Mouse (Mus musculus) left cerebral cortex, adult 2 months (tissue): ENCODE data around the gene Gucy2d. TPM values are rescaled to one million over a fixed set of nuclear protein-coding genes. Genes with fewer than 3 reads are reported as not detected.

Experiments
- DNase-seq, 2 experiments: peaks; one replicate each; pipeline ENCODE4 v3.0.0; 2021 to 2022; ENCODE audit warnings: low spot score in 2 of 2, mixed read lengths in 1 of 2; ENCODE audit errors: extremely low spot score in 1 of 2
- H3K27ac ChIP-seq: fragments of 200-600 bp; 2 replicates; pipeline ENCODE4 v1.8.1; 2022
- H3K4me3 ChIP-seq: fragments of 200-600 bp; 2 replicates; pipeline ENCODE4 v1.8.1; 2022
- CTCF ChIP-seq: fragments of 200-600 bp; IDR thresholded peaks from 2 replicates; pipeline ENCODE4 v1.8.1; 2022; ENCODE audit warnings: antibody characterized with exemption, mild to moderate bottlenecking, moderate library complexity
- intact Hi-C: fragments of 180-260 bp; cut with DNase I; formaldehyde crosslinking; loops from one replicate; pipeline ENCODE4 v1.15.1; 2025
- total RNA-seq, 2 experiments: library from RNA; stranded (reverse); gene quantifications; 2 replicates each; pipeline ENCODE4 v1.2.3; 2021

Gucy2d gene
- total RNA-seq, 2 experiments from 2014 or later = not detected

GRCm38 (mm10) chr7:98505664-98506063, 65.4 kb downstream of the Gucy2d start:
- DNase-seq = no peak
- no peak for TF ChIP-seq CTCF
- no peak overlapping the region for H3K4me3 ChIP-seq
- no peak overlapping the region for H3K27ac ChIP-seq
- intact Hi-C loops = no loop called here

- no peak for DNase-seq
- intact Hi-C loops = no loop called here
- H3K27ac ChIP-seq = no peak overlapping the region; the same call in 1 of the 2 replicates
Measured at GRCm38 (mm10) chr7:98510961-98511958, 71.0 kb downstream of the Gucy2d start.

GRCm38 (mm10) chr7:98513251-98513650, 73.0 kb downstream of the Gucy2d start:
- no peak for DNase-seq
- no peak for TF ChIP-seq CTCF
- no peak overlapping the region for H3K27ac ChIP-seq
- intact Hi-C loops = no loop called here
- H3K4me3 ChIP-seq = no peak overlapping the region

More at GRCm38 (mm10) chr7:98510961-98511958, 71.0 kb downstream of the Gucy2d start:
- no peak for TF ChIP-seq CTCF
- H3K4me3 ChIP-seq = no peak overlapping the region

GRCm38 (mm10) chr7:98522576-98522975, 82.4 kb downstream of the Gucy2d start:
- Histone ChIP-seq H3K27ac (no peak overlapping the region; the same call in 1 of the 2 replicates), H3K4me3 (no peak overlapping the region)
- intact Hi-C loops = no loop called here
- DNase-seq = no peak
- TF ChIP-seq CTCF = no peak

GRCm38 (mm10) chr7:98523070-98523812, 83.0 kb downstream of the Gucy2d start:
- intact Hi-C loops = no loop called here
- no peak for TF ChIP-seq CTCF
- no peak for DNase-seq
- H3K27ac ChIP-seq = peak overlapping the region; percentile 44; the same call in 1 of the 2 replicates
- H3K4me3 ChIP-seq = no peak overlapping the region

- Histone ChIP-seq H3K4me3 (no peak overlapping the region), H3K27ac (no peak overlapping the region)
- TF ChIP-seq CTCF = no peak
- DNase-seq = no peak
- intact Hi-C loops = no loop called here
Measured at GRCm38 (mm10) chr7:98523813-98524361, 83.7 kb downstream of the Gucy2d start.

GRCm38 (mm10) chr7:98524401-98524800, 84.2 kb downstream of the Gucy2d start:
- no peak for TF ChIP-seq CTCF
- no peak for DNase-seq
- no peak overlapping the region for H3K27ac ChIP-seq
- H3K4me3 ChIP-seq = no peak overlapping the region
- intact Hi-C loops = no loop called here

GRCm38 (mm10) chr7:98524869-98525699, 84.9 kb downstream of the Gucy2d start:
- intact Hi-C loops = no loop called here
- no peak for TF ChIP-seq CTCF
- no peak for DNase-seq
- Histone ChIP-seq H3K27ac (no peak overlapping the region), H3K4me3 (no peak overlapping the region)

Other genes starting within 250 kb of the Gucy2d start
- gene B3gnt6, start 240.9 kb upstream of the Gucy2d start, total RNA-seq = under 1 TPM in 1 of 2 experiments, not detected in 1; 0.14 TPM
- 10 to 100 TPM; 22.2 to 25.4 TPM for gene Acer3, start 119.2 kb upstream of the Gucy2d start, total RNA-seq
- gene Tsku, start 79.1 kb upstream of the Gucy2d start, total RNA-seq = 1 to 10 TPM; 2.9 to 3.4 TPM
- 1 to 10 TPM; 5.0 to 8.0 TPM for gene Lrrc32, start 48.9 kb downstream of the Gucy2d start, total RNA-seq
- 10 to 100 TPM; 67.4 to 76.7 TPM for gene Emsy, start 216.4 kb downstream of the Gucy2d start, total RNA-seq